Mouse (Mus musculus): ENCODE results near the gene Cacna1e. TPM values are rescaled to one million over a fixed set of nuclear protein-coding genes. Genes with fewer than 3 reads are reported as not detected.

Cacna1e gene
- total RNA-seq, 2 experiments from 2014 or later, result 134 to 151 TPM

DNA sequence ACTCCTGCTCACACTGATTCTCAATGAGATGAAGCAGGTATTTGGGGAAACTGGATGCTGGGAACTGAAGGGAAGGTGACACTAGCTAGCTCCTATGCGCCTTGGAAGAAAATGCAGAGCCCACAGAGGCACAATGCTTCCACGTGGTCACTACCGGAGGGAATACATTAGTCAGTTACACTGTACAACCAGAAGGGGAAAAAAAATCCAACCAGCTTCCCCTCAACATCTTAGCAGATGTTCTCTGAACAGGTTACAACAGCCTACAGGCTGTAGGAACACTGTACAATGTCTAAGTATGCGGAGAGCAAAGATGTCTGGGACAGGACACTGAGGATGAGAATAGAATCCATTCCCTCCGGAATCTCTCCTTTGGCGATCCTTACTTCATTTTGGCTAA lies 161.2 kb downstream of the Cacna1e start:
- DNase-seq (ENCODE audit: low spot score in 2 of 2), result no peak

DNA sequence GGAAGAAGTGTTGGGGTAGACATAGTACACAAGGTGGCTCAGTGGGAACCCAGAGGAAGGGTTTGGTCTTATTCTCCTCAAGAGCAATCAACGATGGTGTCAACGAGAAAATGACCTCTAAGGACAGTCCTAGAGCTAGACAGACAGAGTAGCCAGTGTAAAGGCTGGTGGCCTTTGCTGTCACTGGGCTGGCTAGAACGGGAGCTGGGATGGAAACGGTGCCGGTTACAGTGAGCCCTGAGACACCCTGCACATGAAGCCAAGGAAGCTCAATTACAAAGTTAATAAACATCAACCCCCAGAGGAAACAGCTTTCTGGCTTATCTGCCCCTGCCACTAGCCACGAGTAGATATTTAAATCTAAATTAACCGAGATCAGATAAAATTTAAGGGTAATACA lies 168.7 kb downstream of the Cacna1e start:
- DNase-seq (ENCODE audit: low spot score in 2 of 2), result no peak

DNA sequence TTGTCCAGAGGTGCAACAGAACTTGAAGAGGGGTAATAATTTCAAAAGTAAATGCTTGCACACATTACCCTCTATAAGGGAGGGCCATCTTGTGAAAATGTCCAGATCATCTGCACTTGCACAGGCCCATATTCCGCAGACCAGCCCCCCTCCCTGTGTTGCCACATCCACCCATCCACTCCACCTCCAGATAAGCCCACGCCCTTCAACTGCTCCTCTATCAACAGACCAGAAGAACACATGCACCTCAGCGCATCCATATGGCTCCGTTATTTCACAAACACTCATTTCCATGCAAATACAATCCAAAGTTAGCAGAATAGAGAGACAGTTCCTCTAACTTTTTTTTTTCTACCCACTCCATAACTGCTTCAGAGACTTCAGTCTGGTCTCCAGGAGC lies 171.6 kb downstream of the Cacna1e start:
- DNase-seq (ENCODE audit: low spot score in 2 of 2), result no peak

DNA sequence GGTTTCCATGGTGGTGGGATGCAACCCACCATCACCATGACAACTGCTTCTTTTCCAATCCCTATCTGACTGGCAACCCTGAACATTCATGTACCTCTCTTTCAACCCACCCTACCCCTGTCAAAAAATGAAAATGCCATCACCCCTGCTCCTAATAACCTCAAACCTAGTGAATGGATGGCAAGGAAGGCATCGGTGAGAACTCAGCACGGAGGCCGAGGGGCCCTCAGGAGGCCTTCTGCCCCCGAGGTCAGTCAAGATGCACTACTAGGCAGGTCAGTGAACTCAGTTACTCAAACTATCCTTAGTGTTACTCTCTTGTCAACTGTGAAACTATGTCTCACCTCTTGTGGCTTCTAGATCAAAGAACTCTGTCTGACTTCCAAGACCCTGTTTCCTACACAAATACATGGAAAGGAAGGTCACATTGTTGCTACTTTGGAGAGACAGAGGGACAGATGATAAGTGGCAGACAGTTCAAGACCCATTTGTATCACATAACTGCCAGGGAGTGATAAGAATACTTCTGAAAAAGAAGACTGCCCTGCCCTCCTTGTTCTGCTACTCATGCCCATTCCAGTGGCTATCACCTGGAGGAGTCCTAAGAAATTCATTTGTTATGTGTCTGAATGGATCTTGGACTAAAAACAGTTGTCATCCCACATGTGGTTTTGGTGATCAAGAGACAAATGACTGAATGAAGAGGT lies 176.6 kb downstream of the Cacna1e start:
- DNase-seq (ENCODE audit: low spot score in 2 of 2), result no peak

DNA sequence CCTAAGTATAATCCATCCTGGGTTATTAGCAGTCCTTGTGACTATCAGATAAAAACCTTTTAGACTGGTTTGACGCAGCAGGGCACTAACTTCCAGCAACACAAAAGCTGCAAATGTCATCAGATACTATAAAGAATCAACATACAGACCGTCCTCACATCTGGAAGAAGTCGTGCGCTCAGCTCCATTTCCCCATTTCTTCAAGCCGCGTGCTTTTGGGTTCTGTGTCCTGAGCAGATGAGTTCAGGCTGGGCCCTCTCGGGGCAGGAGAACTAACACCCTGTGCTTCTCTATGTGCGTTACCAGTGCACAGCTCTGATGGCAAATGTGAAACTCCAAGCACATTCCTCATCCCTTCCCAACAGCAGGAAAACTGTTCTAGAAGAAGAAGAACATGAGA lies 177.3 kb downstream of the Cacna1e start:
- DNase-seq (ENCODE audit: low spot score in 2 of 2), result no peak

DNA sequence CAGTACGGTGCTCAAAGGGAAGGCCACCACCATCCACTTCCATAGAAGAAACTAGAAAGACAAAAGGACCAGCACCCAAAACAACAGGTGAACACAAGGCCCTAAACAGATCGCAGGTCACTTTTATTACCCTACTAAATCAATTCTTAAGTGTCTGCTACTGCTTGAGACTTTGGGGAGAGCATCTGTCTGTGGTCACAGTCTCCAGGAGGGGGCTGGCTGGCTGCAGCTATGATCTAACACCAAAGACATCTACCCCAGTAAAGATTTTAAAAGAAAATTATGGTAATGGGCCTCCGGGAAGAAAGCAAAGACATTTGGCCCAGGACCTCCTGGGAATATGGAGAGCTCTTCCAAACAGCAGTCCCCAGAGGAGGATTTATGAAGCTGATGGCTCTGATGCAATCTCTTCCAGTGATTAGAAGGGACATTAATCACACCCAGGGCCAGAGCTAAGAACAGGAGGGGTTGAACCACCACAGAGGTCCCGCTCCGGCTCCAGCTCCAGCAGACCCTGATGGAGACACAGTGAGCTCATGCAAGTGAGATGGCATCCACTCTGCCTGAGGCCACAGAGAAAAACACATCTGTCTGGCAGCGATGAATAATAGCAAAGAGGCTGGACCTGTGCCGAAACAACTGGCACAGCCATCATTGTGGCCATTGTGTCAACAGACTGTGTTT lies 178.3 kb downstream of the Cacna1e start:
- no peak for DNase-seq (ENCODE audit: low spot score in 2 of 2)

DNA sequence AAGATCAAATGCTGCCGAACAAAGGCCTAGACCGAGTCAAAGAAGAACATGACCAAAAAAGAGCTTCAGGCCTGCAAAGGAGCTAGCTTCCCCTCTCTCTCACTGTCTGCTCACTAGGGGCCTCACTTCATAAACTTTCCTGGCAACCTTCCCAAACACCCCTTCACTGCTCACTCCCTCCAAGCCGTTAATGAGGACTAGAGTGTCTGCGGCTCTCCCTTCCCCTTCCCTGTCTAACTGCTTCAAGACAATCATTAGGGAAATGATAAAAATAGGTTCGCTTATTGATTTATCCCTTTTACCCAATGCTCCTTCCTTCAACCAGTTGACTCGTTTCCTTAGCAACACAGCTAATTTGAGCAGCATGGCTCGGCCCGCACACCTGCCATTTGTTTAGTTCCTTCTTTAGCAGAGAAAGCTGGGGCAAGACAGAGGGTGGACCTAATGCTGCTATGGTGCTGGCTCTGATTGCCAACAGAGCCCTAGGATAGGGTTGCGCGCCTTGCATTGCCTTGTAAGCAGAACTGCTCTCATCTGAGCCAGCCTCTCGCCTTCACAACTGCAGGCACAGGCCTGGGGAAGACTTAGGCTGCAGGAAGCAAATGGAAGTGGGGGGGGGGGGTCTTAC lies 179.6 kb downstream of the Cacna1e start:
- DNase-seq (ENCODE audit: low spot score in 2 of 2), result no peak

DNA sequence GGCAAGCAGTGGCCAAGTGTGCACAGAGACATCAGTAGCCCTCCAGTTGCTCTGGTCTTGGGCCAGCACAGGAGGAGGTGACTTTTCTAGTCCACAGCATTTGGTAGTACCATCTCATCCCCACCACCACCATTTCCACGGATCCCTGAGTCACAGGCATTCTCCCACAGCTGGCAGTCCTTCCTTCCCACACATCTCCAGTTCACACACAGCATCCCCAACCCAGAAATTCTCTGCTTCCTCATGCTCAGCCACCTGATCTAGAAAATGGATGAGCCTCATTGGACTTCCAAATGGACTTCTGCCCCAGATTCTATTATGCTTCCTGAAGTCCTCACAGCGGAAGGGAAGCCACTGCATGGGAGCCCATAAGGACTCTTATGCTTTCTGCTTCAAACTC lies 181.7 kb downstream of the Cacna1e start:
- no peak for DNase-seq (ENCODE audit: low spot score in 2 of 2)

DNA sequence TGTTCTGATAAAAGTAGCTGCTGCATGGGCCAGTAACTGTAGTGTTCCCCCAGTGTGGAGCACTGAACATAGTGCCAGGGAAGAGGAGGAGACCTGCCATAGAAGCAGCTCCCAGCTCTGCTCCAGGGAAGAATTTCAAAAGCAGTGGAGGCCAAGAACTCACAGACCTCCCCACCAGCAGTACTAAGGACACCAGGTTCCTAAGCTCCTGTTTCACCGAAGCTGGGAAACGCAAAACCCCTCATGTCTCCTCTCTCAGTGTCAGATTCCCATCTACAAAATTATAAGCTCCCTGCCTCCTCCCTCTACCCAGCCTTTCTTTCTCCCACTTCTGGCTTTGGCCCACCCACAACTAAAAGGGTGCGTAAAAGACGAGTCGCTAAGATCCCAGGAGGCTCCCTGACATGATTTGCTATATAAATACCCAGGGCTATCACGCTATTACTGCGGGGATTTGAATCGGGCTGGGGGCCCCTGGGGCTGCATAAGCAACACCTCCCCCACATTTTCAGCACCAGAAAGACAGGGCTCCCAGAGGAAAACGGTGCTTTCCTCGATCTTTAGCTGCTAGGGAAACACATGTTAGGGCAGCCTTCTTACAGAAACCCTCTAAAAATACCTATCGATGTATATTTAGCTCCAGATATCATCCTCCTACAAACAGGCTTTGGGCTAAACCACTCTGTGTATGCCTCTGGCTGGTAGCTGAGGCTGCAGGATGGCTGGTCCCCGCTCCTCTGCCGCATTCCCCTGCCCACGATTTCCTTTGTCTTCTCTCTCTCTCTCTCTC lies 195.2 kb downstream of the Cacna1e start:
- no peak for DNase-seq (ENCODE audit: low spot score in 2 of 2)

DNA sequence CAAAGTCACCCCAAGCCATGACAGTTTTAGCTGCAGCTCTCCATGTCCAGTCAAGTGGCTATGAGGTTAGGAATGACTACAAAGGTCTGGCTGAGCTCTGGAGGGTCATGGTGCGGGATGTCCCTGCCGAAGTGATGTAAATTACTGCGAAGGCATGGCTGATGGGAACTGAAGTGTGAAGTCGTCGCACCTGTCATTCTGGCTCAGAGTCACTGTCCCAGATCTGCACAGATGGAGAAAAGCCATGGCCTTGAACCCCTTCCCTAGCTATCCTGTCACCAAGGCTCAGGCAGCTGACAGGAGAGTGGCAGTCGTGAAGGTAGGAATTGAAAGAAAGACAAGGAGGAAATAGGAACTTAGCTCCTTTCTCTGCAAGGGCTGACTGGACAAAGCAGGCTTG lies 197.4 kb downstream of the Cacna1e start:
- DNase-seq (ENCODE audit: low spot score in 2 of 2), result no peak

DNA sequence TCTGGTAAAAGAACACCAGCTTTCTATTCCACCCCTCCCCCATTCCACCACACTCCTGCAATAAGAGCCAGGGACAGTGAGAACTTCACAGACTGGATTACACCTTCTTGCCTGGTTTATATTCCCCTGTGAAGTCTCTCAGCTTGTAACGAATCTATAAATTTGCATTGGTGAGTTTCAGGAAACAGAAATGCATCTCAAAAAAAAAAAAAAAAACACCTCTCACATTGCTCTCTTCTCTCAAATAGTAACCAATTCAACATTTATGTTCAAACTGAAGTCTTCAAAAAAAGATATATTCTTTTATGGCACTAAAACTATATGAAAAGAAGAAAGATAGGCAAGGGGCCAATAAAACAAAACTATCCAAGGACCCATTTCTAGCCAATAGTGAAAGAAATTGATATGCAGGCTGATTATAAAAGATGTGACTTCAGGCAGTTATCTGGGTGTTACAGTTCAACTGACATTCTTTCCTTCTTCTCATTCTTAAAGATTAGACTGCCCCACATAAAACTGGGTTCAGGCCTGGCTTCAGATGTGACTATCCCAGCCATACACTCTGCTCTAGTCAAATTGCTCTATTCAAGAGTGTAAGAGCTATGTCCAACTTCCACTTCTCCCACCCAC lies 200.7 kb downstream of the Cacna1e start:
- no peak for DNase-seq (ENCODE audit: low spot score in 2 of 2)

DNA sequence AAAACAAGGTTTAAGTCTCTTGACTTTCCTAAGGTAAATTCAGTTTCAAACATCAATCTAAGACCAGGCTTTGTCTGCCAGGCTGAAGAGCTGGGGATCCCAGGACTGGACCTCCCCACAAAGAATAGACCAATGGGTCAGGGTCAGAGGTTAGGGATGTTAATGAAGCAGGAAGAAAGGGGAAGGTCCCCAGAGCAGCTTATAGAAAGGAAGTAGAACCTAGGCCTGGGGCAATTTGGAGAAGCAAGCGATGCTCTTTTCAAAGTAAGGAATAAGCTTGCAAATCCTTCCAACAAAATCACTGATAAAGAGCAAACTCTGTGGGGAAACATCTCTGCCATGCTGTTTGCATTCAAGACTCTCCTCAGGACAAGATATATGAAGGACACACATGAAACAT lies 205.3 kb downstream of the Cacna1e start:
- no peak for DNase-seq (ENCODE audit: low spot score in 2 of 2)

DNA sequence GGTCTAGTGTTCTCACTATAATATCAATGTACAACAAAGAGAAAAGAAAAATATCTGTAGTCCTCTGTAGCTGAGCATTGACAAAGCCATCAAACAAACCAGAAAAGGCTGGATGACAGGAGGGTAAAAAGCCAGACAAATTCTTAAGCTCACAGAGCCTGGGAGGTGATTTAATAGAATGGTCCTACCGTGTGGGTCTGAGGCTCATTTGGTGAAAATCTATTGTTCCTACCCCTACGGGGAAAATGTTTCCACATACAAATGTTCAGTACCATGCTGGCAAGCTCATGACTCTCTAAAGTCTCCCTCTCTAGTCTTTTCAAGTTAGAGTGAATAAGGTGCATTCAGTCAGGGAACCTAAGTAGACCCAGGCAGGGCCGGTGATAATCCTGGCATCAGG lies 206.2 kb downstream of the Cacna1e start:
- DNase-seq (ENCODE audit: low spot score in 2 of 2), result no peak

DNA sequence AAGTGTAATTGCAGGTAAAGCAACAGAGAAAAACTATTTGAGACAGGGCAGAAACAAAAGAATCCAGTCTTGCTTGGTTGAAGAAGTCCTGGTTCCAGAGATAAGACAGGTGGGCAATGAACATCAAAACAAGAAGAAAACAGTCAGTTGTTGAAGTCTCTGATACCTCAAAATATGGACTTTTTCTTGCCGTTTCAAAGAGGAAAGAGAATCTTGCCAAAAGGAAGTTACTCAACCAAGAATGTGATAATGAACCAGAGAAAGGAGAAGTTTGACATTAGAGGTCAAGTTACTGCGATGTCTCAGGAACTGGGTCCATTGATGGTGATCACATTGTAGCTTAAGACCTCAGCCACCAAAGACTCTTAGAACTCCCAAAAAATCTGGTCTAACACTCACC lies 206.6 kb downstream of the Cacna1e start:
- no peak for DNase-seq (ENCODE audit: low spot score in 2 of 2)

DNA sequence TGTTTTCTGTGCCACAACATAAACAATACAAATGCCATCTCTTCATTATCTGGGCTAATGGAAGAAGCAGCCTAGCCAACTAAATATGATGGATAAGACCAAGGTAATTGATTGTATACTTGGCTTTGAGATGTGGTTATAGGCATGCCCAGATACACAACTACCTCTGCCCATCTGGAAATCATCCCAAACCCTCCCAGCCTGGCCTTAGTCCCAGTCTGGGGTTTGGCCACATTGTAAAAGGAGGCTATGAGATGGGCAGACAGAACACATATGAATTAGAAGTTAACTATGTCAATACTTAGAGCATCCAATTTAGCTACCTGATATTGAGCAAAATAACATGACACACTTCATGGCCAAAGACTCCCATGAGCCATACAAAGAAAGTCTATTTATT lies 220.6 kb downstream of the Cacna1e start:
- DNase-seq (ENCODE audit: low spot score in 2 of 2), result no peak

DNA sequence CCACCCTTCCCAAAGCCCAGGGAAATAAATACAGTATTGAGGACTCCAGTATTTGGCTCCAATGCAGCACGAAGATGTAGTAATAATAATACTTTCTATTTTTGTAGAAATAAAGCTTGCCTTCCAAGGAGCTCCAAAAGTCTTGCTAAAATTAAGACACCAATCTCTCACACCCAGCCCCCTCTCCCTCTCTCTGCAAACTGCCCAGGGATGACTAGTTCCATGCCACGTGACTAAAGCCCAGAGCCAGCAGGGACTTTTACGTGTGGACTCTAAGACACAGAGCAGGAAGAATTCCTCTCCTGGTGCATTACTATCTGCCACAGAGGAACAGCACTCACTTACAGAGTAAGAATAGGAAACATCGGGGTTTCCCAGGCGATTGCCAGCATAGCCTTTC lies 222.3 kb downstream of the Cacna1e start:
- DNase-seq (ENCODE audit: low spot score in 2 of 2), result no peak

DNA sequence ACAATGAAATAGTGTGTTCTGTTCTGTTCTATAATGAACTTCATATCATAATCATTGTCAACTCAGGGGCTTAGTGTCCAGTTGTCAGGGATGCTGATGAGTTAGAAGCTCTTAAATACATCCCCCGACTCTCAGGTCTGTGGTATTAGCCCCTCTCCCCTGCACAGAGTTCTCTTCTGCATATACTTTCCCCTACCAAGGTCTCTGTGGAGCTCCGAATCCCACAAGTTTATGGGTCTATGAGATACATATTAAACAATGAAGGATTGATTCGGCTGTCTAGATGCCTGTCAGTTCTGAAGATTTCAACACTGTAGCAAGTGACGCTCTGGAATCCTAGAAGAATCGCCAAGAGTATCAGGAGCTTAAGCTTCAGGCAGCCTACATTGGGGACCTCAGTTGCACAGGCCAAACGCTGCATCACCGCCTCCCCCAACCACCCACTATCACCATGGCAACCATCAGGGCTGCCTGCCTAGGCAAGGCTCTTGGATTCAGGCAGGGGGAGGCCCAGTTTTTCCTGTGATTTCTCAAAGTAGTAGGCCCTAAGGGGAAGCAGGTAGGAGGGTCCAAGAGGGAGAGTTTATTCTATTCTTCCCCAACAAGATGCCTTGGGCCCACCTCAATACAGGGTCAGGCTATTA lies 223.0 kb downstream of the Cacna1e start:
- DNase-seq (ENCODE audit: low spot score in 2 of 2), result peak; percentile 74 to 77

DNA sequence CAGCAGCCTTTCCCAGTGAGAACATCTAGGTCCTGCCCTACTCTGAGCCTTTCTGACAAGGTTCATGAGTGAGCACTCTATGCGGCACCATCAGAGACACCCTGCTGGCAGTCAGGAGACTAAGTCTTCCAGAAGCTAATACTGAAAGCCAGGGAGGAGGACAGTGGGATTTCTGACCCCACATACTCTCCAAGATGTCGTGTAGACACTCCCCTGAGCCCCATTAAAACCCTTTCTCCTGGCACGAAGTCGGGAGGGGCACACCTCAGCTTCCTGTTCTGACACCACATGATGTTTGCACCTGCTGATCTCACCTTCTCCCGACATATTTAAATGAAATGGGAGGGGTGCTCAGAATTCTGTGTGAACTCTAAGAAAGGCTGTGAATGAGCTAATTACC lies 226.9 kb downstream of the Cacna1e start:
- DNase-seq (ENCODE audit: low spot score in 2 of 2), result no peak

DNA sequence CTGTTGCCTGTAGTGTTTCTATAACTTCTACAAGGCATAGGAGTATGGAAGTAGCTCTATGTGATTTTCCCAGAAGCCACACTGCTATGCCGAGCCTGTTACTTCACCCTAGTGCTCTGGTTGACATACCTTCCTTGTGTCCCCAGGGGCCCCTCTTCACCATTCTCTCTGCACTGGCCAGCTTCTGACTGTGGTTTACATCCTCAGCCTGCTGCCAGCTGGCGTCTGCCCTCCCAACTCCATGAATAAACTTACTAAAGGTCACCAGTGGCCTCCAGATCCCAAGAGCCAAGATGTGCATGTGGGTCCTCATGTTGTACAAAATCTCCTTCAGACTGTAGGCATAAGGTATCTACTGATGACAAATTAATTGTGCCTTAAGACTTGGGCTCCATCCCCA lies 230.3 kb downstream of the Cacna1e start:
- no peak for DNase-seq (ENCODE audit: low spot score in 2 of 2)

DNA sequence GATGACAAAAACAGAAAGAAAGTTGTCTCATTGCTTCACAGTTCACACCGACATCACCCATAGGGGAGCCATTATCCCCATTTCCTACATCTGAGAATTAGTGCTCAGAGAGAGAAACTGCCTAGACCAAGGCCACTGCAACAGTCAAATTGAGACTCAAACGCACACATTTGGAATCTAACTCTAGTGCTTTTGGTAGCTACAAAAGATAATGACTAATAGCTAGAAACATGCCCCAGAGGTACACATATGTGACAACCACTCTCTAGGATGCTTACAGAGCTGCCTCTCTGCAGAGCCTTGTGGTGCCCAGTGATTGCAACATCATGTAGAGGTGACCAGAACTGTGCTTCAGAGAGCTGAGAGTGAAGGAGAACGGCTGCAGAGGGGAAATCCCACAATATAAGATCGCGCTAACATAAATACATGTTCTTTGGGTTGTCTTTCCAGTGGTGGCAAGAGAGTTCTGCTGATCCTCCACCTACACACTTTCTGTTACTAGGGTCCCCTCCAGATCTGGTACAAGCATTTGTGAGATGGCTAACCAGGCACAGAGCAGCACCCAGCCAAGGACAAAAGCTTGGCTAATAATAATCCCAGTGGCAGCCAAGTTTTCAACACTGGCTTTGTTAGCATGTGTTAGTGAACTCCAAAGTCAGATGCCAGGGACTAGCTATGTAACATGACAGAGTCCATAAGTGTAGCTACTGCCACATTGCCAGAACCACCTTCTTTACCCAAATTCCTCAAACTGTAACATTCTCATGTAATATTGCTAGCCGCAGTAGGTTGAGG lies 237.9 kb downstream of the Cacna1e start:
- DNase-seq (ENCODE audit: low spot score in 2 of 2), result peak; percentile 22 to 29
